Mouse (Mus musculus) granulocyte monocyte progenitor cell, adult 5-6 weeks (primary cell): ENCODE measurements around the gene Minpp1. TPM values are rescaled to one million over a fixed set of nuclear protein-coding genes. Genes with fewer than 3 reads are reported as not detected.

Experiments
- total RNA-seq, 2 experiments: library from RNA; stranded (forward) in 1 of 2; stranded (reverse) in 1 of 2; fragments of 200-712, 200-1000 nt in 1 of 2; fragments of >200 nt in 1 of 2; fragmentation: Nextera tagmentation in 1 of 2; gene quantifications; 2 replicates each; pipeline ENCODE4 v1.2.3; 2014 to 2017

The Minpp1 gene
- total RNA-seq, 2 experiments from 2014 or later: 36.3 to 37.9 TPM

Other genes with a start within 250 kb of the Minpp1 start
- gene Sgms1, start 96.1 kb upstream of the Minpp1 start, total RNA-seq (2014; fragmentation: Nextera tagmentation): 14.6 and 21.0 TPM in 2 replicates
- gene Sgms1, start 96.1 kb upstream of the Minpp1 start, total RNA-seq (2017): 13.2 and 18.1 TPM in 2 replicates
- 146 and 204 TPM in 2 replicates for gene Rpl9-ps6, start 19.2 kb upstream of the Minpp1 start, total RNA-seq (2014; fragmentation: Nextera tagmentation)
- 105 and 159 TPM in 2 replicates for gene Rpl9-ps6, start 19.2 kb upstream of the Minpp1 start, total RNA-seq (2017)
- gene Papss2, start 110.0 kb downstream of the Minpp1 start, total RNA-seq (2014; fragmentation: Nextera tagmentation): 45.0 and 49.3 TPM in 2 replicates
- 28.9 and 29.5 TPM in 2 replicates for gene Papss2, start 110.0 kb downstream of the Minpp1 start, total RNA-seq (2017)